ENCODE assay signal across 26 mouse cellular contexts in genomic region chr11:60374481-60374880, GRCm38 (mm10). TPM values are rescaled to one million over a fixed set of nuclear protein-coding genes. Genes with fewer than 3 reads are reported as not detected.
"Had no signal": no experiment of that assay in that cellular context is flagged by ENCODE, and none has a peak within 500 bp of the region (broad histone marks: within the 10 kb centered on the region; RNA-seq: fewer than 3 reads in every experiment).

No protein-coding gene starts in this region.

- ATAC-seq: forebrain, embryonic 13.5 days; forebrain, embryonic 14.5 days; forebrain, embryonic 15.5 days; forebrain, embryonic 16.5 days; forebrain, postnatal 0 days had no signal

- H3K4me3 ChIP-seq: embryonic facial prominence, embryonic 10.5 days; embryonic facial prominence, embryonic 12.5 days; embryonic facial prominence, embryonic 13.5 days; embryonic facial prominence, embryonic 15.5 days; erythroblast, embryonic 14.5 days; forebrain, embryonic 10.5 days; forebrain, embryonic 12.5 days; forebrain, embryonic 13.5 days; forebrain, embryonic 15.5 days; gastrocnemius, adult 2 months; heart, adult 2 months had no signal

- H3K27me3 ChIP-seq: embryonic facial prominence, embryonic 12.5 days; embryonic facial prominence, embryonic 13.5 days; embryonic facial prominence, embryonic 15.5 days; forebrain, embryonic 13.5 days; forebrain, embryonic 15.5 days had no signal

- H3K27ac ChIP-seq: embryonic facial prominence, embryonic 12.5 days; embryonic facial prominence, embryonic 13.5 days; embryonic facial prominence, embryonic 15.5 days; forebrain, embryonic 10.5 days; forebrain, embryonic 12.5 days; forebrain, embryonic 13.5 days; forebrain, embryonic 15.5 days; gastrocnemius, adult 2 months; heart, adult 2 months had no signal

- H3K36me3 ChIP-seq: embryonic facial prominence, embryonic 10.5 days; embryonic facial prominence, embryonic 12.5 days; embryonic facial prominence, embryonic 13.5 days; embryonic facial prominence, embryonic 15.5 days; forebrain, embryonic 10.5 days; forebrain, embryonic 12.5 days; forebrain, embryonic 15.5 days had no signal

- DNase-seq: cerebellum, adult 9-11 months; cerebellum, postnatal 10 days; cerebellum, postnatal 14 days; cerebellum, postnatal 25 days; cerebellum, postnatal 36 days; embryo, embryonic 11 days; forebrain, postnatal 0 days; gastrocnemius, adult 2 months; gastrocnemius, postnatal 10 days; gastrocnemius, postnatal 14 days; gastrocnemius, postnatal 25 days; gastrocnemius, postnatal 36 days; heart, adult 11 months; heart, adult 18-20 months; heart, adult 2 months had no signal

- H3K4me2 ChIP-seq: embryonic facial prominence, embryonic 12.5 days; embryonic facial prominence, embryonic 13.5 days; embryonic facial prominence, embryonic 15.5 days; forebrain, embryonic 12.5 days; forebrain, embryonic 13.5 days; forebrain, embryonic 15.5 days had no signal

- H3K9me3 ChIP-seq: embryonic facial prominence, embryonic 10.5 days; embryonic facial prominence, embryonic 12.5 days; embryonic facial prominence, embryonic 13.5 days; embryonic facial prominence, embryonic 15.5 days; forebrain, embryonic 10.5 days; forebrain, embryonic 12.5 days; forebrain, embryonic 13.5 days; forebrain, embryonic 15.5 days had no signal

- H3K9ac ChIP-seq: embryonic facial prominence, embryonic 12.5 days; embryonic facial prominence, embryonic 13.5 days; embryonic facial prominence, embryonic 15.5 days; forebrain, embryonic 12.5 days; forebrain, embryonic 13.5 days; forebrain, embryonic 15.5 days; forebrain, postnatal 0 days had no signal

- H3K4me1 ChIP-seq: embryonic facial prominence, embryonic 13.5 days; forebrain, embryonic 10.5 days; forebrain, embryonic 12.5 days; forebrain, embryonic 13.5 days; forebrain, embryonic 15.5 days had no signal

RNA-seq across cellular contexts. Expression of gene Drc3, which starts 21.4 kb away (rescaled TPM):
- polyA plus RNA-seq: erythroblast, embryonic 14.5 days had no signal
